Mouse (Mus musculus): ENCODE measurements around the gene Me1.

DNA sequence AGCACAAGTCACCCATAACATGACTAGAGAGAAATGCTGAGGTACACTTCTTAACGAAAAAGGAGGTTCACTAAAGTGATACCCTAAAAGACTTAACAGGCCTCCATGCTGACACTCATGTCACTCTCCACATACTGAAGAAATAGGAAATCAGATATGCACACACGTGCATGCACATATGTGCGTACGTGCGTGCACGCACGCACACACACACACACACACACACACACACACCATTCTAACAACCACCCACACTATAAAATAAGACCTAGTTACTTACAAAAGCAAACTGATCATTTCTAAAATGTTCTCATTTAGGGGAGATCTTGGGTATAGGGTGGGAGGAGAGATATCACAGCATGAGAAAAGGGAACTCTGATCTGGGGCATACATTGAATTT, 1.1 kb downstream of the Me1 start:
- TF ChIP-seq CTCF (IDR thresholded peaks at IDR 0.05): no peak
- no peak for TF ChIP-seq EP300 (IDR thresholded peaks at IDR 0.05)

Data from lung, postnatal 0 days (tissue).